Mouse (Mus musculus) fat pad, adult 2 months (tissue): Measurements from ENCODE around the gene Tbkbp1.

Experiments used
- DNase-seq: peaks from one replicate; pipeline ENCODE4 v3.0.0-alpha.2; 2011; ENCODE audit warnings: low read depth, low spot score; ENCODE audit errors: extremely low read depth

The Tbkbp1 gene

DNA sequence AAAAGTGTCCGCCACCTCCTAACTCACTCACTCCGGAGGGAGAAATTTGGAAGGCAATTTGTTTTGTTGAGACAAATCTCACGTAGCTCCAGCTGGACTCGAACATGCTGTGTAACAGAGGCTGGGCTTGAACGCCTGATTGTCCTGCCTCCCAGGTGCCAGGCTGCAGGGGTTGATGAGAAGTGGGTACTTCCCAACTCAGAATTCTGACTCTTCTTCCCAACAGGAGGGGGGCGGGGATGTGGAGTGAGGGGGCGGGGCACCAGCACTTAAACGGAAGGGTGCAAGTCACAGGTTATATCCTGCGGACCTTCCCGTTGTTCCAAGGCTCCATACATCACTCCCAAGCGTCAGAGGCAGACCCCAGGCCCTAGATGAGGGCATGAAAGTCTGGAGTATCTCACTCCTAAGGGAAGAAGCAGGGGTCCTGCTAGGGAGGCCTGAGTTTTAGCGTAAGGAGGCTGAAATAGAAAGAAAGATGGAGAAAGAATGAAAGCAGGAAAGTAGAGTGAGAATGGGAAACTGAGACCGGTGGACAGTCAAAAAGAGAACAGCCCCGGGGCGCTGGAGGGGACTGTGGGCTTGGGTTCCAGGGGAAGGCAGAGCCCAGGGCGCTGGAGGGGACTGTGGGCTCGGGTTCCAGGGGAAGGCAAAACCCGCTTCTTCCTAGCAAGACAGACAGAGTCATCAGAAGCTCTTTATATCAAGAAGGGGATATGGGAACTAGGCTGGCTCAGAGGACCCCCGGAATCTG lies 23.6 kb downstream of the Tbkbp1 start:
- no peak for DNase-seq

DNA sequence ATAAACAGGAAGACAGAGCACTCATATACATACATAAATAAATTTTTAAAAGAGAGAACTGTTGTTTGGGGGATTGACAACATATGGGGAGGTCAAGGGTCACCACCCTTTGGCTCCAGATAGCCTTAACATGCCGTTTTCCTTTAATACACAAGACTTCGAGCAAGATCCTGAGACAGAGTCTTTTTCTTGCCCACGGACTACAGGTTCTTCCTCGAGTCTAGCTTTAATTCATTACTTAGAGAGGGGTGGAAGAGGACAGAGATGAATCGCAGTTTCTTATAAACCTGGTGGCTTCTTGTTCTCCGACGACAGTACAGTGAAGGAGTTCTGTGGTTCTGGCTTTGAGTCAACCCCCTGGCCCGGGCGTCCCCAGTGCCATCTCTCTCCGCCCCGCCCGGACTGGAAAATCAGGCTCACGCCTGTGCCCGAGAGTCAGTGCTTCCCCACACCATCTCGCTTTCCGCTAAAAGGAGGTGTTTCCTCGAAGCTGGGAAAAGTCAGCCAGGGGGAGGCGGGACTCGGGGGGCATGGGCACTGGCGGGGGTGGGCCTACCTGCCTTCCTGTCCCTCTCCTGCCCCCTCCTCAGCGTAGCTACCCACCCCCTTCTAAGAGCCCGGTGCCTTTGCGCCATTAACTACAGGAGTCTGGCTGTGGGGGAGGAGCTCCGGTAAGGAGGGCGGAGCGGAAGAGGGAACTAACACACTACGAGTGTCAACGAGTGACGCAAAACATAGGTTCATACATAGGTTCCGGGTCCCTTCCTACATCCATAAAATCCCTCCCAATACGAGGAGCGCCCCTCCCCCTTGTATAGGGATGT lies 24.4 kb downstream of the Tbkbp1 start:
- DNase-seq = no peak

DNA sequence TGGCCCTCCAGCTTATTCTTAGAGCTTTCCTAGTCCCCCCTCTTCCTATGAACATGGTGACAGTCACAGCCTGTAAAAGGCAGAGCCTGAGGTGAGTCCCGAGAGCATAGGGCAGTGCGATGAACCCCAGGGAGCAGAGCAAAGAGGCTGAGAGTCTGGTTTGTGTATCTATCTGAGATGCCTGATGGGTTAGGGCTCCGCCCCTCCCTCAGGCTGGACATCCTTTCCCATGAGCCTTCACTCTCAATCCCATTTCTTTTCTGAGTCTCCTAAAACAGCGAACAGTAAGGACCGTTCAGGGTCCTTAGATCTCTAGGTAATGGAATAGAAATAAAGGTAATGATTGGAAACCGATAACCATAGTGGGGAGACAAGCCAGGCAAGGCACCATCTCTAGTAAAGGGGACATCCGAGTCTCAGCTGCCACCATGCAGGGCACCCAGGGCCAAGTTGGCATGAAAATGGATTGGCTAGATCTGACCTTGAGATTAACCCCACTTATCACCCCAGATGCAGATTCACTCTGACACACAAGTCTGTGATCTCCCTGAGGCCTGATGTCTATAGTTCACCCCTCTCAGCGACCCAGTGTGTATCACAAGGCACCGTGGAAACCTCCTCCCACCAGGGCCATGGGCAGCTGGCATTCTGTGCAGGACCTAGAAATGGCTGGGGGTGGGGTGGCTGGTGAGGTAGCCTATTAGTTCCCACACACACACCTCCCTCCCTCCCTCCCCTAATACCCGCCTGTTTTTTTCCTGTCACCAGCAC lies 26.8 kb downstream of the Tbkbp1 start:
- no peak for DNase-seq

DNA sequence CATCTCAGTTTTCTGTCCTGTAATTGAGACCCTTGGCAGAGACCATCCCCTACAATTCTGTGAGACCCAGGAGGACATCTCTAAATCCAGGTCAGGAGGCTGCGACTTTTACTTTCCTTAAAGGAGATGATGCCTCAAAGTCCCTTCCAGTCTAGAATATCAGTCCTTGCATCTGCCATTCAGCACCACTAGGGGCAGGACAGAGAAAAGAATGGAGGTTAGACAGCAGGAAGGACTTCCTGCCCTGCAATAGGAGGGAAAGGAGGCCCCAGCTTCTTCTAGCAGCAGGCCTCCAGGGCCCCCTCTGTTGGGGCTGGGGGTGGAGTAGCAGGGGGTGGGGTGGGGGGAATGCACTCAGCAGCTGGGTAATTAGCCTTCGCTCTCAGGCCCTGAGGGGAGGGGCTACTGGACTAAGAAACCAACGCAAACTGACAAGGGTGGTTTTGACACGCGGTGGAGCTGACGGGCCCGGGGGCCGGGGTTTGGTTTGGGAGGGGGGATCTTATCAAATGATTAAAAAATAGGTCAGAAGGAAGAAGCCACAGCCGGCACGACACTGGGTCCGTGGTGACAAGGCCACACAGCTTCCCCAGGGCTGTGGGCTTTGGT lies 27.9 kb downstream of the Tbkbp1 start:
- DNase-seq = no peak

DNA sequence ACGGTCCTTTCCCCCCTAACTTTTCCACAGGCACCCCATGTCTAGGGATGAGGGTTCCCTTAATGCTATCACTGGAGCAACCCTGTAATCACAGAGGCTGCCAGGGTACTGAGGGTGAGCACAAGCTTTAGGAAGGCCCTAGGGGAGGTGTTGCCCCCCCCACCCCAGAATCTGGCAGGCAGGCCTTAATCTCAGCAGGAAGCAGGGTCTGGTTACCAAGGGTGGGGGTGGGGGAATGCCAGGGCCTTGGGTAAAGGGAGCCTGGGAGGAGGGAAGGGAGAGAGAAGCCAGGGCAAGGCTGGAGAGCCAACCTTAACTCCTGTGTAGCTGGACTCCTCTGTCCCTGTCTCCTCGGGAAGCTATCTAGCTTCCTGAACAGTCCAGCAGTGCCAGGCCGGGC lies 30.7 kb downstream of the Tbkbp1 start:
- DNase-seq = no peak

DNA sequence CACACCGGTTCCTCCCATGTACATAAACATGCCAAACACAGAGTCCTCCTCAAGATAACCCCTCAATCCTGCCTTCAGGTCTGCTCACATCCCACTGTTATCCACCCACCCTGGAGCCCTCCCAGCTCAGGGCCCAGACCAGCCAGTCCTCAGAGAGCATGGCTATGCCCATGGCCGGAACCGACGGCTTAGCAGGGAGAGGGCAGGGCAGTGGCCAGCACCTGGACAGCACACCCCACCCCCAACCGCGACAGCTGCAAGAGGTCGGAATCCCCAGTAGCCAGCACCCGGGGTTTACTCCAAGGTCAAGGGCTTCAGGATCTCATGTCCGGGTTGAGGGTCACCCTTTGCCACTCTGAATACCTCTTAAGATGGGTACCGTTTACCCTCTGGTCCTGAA lies 31.1 kb downstream of the Tbkbp1 start:
- no peak for DNase-seq

DNA sequence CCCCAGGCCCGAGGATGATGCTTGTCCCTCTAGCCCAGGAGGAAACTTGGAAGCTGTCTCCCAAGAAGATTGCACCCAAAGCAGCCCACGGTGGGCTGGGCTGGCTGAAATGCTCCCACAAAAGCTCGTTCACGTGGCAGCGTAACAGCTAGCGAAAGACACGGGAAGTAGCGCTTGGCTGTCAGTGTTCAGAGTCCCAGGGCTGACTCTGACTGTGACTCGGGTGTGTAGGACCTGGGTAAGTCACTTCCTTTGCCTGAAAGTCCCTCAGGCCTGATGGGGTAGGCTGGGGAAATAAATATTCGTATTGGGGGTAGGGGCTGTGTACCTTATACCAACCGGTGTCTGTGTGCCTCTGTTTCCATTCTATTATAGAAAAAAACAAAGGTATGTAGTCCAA lies 35.5 kb downstream of the Tbkbp1 start:
- DNase-seq = no peak

DNA sequence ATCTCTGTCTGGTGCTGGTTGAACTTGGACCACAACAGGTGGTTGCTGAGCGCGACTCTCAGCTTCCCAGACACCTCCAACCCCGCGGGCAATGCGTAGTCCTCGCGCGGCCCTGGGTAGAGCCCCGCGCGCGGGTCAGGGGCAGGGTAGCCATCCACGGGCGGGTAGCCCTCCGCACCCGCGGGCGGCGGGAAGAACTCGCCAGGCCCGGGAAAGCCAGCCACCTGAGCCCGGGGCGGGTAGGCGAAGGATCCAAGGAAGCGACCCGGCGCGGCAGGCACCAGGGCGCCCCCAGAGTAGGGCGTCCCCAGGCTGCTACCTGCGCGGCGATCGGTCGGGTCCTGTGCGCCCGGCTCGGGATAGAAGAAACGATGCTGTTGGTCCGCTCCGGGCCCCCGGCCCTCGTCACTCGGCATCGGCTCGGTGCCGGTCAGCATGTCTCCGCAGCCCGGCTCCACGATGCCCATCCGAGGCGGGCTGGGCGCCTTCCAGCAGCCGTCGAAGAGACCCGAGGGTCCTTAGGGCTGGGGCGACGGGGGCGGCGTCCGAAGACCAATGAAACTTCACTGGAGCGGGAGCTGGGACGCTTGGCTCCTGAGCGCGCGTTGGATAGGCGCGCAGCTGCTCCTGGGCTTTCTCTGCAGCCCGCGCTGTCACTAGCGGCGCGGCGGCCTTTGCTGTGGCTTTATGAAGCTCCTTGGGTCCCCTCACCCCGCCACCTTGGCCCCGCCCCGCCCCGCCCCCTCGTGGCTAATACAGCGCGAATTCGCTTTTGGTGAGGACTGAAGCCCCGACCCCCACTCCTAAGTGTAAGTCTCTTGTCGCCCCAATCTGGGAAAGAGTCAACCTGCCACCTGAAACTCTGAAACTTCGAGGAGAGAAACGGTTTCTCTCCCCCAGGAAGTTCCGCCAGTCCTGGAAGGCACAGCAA lies 36.4 kb downstream of the Tbkbp1 start, which contains the start of gene Tbx21:
Tbx21 (minus strand) TSS at position 661 of the 931 bp plus-strand sequence.
- DNase-seq = no peak

DNA sequence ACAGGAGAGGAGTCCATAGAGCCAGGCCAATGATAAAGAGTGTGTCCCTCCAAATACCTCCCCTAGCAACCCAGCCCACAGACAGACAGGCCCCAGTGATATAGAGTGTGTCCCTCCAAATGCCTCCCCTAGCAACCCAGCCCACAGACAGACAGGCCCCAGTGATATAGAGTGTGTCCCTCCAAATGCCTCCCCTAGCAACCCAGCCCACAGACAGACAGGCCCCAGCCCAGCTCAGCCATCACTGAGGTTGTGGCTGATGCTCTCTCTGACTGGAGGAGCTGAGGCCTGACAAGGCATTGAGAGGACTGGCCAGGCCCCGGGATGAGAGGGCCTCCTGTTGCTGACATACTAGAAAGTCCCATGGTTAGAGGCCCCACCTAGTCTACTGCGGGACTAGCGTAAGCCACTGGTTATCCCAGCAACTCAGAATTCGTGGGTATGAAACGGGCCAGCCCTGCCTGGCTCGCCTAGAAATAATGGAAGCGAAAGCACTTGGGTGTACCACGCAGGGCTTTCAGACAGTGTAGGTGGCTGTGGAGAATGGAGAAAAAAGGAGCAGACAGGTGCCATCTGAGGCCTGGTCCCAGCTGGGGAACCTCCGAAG lies 38.7 kb downstream of the Tbkbp1 start:
- DNase-seq = no peak

DNA sequence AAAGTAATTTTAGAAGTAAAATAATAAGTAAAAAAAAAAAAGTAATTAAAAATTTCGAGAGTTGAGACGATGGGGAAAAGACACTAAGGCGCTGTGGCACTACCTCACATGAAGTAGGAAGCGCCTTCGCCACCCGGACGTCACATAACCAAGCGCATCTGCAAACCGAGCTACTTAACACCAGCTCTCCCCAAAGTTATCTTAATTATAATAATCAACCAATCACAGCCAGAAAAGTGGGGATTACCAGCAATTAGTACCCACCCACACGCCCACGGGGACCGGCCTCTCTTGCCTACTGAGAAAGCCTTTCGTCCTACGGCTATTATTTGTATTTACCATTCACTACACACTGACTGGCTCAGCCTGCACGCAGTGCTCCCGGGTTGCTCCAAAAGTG lies 42.3 kb downstream of the Tbkbp1 start:
- no peak for DNase-seq

DNA sequence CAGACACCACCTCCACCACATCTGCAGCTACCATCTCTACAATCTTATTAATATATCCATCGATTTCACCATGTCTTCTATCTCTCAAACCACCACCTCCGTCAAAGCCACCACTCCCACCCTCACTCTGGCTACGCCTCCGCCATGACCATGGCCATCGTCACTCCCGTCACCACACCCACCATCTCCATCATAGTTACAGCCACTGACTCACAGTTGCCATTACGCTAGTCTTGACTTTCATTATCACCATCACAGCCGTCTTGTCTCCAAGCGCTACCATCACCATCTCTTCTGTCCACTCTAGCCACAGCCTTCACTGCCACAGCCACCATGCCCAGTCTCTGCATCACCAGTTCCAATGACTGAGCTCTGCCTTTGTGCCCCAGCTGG lies 47.2 kb downstream of the Tbkbp1 start:
- DNase-seq = no peak

DNA sequence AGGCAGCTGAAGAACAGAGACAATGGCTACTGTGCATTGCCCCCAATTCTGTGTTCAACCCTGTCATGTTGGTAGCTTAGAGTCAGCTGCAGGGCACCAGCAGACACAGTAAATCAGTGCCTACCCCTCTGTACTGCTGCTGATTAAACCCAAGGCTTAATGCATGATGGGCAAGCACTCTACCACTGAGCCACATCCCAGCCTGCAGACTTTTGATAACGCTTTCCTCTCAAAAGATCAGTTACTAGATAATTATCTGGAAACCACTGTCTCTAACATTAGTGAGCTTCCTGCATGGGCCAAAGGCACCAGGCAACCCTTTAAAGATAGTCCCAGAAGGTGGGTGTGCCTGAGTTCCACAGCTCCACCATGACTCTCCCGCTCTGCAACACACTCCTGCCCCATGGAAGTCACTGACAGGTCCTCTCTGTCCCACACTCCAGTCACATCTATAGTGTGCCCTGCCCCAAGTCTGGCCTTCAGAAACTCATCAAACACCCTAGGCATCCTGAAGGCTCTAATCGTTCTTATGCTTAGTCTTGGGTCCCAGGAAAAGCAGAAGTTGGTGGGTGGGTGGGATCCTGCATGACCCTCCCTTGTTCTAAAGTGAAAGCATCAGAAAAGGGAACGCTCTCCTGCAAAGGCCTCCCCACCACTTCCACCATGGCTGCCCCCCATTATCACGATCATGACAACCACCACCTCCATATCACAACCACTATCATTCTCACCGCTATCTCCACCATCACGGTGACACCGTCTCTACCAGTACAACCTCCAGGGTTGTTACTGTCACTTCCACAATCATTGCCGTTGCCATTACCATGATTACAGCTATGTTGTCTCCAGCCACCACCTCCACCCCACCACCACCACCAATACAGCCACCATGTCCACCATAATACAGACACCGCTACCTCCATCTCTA lies 47.9 kb downstream of the Tbkbp1 start:
- DNase-seq = no peak

DNA sequence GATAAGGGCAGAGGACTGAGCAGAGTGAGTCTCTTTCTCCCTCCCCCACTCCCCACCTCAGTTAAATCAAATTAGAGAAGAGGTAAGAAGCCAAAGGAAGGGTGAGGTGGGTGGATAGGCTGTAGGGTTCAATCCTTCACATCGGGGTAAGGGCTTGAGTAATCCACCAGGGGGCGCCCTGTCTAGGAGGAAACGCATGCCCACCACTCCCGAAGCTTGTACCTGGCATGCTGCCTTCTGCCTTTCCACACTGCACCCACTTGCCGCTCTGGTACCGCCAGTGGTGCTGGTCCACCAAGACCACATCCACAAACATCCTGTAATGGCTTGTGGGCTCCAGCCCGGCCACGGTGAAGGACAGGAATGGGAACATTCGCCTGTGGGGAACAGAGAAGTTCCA lies 49.6 kb downstream of the Tbkbp1 start:
- DNase-seq = no peak

DNA sequence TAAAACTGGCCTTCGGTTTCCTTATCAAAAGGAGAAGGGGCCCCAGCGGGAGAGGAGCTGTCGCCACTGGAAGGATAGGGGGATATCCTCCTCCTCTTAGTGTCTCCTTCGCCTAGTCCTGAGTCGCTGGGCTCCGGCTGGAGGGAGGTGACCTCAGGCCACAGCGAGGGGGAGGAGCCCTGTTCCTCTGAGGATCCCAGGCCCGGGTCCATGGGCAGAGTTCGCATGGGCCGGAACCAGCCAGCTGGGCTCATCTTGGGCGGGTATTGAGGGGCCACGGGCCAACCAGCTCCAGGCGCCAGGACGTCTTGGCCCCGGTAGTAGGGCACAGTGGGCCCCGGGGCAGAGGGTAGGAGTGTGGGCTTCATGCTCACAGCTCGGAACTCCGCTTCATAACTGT lies 52.5 kb downstream of the Tbkbp1 start:
- no peak for DNase-seq

DNA sequence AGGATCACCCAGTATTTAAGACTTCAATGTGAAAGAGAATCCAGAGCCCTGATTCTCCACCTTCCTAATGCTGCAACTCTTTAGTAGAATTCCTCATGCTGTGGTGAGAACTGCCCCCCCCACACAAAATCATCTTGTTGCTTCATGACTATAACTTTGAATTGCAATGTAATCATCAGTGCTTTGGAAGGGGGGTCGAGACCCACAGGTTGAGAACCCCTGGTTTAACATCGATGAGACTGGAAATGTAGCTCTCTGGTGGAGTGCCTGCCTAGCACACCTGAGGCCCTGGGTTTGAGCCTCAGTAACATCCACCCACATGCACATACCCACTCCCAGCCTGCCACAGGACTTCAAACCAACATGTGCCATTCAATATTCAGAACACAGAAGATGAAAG lies 56.7 kb downstream of the Tbkbp1 start:
- DNase-seq = no peak

DNA sequence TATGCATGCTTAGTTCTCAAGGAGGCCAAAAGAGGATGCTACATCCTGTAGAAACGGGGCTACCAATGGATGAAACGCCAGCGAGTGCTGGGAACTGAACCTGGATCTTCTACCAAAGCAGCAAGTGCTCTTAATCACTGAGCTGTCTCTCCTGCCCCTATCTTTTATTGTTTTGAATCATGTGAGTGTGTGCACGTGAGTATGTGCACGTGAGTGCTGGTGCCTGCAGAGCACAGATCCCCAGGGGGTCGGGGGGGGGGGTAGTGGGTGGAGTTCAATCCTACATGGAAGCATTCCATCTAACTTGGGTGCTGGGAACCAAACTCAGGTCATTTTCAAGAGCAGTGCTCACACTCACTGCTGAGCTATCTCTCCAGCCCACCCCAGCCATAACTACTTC lies 64.9 kb downstream of the Tbkbp1 start:
- no peak for DNase-seq
